Mouse (Mus musculus) heart, postnatal 0 days (tissue): ENCODE measurements at regions not wholly inside any gene's neighbourhood (a gene's known extent, or its start where the extent isn't known, plus 50 kb on each side); places are given as distances from the start of the nearest gene placed in this dataset.

ENCODE experiments used
- CTCF ChIP-seq: IDR thresholded peaks from 2 replicates; pipeline ENCODE4 v1.5.1; 2016; ENCODE audit warnings: antibody characterized with exemption, control low read depth, low read depth
- EP300 ChIP-seq: IDR thresholded peaks from 2 replicates; pipeline ENCODE4 v1.6.1; 2016; ENCODE audit warnings: antibody characterized with exemption, low read depth

DNA sequence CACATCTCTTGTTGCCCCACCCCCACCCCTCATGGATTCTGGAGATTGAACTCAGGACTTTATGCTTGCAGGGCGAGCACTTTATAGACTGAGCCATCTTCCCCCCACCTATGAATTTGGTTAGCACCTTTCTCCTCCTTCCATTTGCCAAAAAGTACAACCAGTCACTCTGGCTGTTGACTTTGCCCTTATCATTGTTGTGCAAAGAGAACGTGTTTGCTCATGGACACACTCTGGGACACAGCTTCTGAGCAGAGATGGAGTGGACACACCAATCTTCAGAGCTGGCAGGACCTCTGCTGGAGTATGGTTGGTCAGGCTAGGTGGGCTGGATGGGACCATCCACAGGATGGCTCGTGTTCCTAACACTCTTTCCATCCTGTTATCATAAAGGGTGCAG is 285.1 kb upstream of the Tle3 start:
- no peak for TF ChIP-seq CTCF
- TF ChIP-seq EP300 = no peak
